Mouse (Mus musculus) layer of hippocampus, postnatal 14 days (tissue): Measurements from ENCODE around the gene Ppm1l. TPM values are rescaled to one million over a fixed set of nuclear protein-coding genes. Genes with fewer than 3 reads are reported as not detected.
A peak's percentile ranks its signal among the peaks of the same experiment; 100 is the strongest.

Experiments used
- DNase-seq, 2 experiments: peaks; one replicate each; pipeline ENCODE4 v3.0.0; 2021 to 2022; ENCODE audit warnings: low spot score in 2 of 2, mixed read lengths in 1 of 2
- total RNA-seq, 2 experiments: library from RNA; stranded (reverse); gene quantifications; 2 replicates each; pipeline ENCODE4 v1.2.3; 2021

Ppm1l gene
- total RNA-seq, 2 experiments from 2014 or later: 55.2 to 55.4 TPM

DNA sequence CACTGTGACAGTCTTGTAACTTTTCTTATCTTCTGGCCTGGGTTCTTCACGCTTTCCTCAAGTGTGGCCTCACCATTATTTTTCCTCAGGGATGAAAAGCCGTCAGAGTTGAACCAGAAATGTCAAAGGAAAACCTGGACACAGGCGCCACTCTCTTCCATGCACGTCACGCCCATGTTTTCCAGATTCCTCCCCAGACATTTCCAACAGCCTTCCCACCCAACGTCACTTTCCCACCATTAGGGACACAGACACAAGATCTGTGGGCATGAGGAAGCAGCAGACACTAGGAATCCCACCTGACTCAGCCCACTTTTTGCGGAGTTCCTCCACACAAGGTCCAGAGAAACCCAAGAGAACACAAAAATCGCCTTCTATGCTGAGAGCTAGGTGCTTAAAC, 276.8 kb downstream of the Ppm1l start:
- DNase-seq: no peak

DNA sequence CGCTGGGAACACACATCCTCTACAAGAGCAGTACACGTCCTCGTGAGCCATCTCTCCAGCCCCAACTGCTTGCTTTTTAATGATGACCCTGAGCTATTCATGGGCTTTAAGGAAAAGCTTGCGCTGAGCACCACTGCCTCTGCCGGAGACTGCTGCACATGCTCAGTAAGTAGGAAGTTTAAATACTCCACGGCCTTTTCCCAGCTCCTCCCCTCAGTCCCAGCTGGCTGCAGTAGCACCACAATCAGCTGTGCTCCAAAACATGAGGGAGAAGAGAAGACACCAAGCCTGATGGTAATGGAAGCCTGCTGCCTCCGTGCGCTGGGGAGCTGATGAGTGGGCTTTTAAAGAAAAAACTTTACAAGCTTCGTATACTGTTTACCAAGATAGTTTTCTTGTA, 277.4 kb downstream of the Ppm1l start:
- no peak for DNase-seq

DNA sequence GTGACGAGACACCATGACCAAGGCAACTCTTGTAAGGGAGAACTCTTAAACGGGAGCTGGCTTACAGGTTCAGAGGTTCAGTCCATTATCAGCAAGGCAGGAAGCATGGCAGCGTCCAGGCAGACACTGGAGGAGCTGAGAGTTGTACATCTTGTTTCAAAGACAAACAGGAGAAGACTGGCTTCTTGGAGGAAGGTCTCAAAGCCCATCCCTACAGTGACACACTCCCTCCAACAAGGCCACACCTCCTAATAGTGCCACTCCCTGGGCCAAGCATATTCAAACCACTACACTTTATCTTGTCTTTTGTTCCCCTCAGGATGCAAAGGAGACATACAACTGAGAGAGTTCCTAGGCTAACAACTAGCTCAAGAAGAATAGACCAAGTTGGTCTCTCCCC, 279.5 kb downstream of the Ppm1l start:
- no peak for DNase-seq

DNA sequence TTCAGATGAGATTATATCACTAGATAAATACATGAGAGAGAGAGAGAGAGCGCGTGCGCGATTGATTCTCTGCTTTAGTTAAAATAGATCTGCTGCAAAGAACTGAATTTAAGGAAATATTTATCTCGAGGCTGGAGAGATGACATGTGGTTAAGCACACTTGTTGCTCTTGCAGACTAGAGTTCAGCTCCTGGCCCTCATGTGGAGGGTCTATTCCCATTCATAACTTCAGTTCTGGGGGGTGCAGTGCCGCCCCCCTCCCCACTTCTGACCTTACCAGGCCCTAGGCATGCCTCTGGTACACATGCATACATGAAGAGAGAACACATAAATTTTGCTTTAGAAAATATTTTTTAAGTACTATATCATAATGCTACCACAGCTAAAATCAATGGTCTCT, 280.6 kb downstream of the Ppm1l start:
- DNase-seq: no peak

DNA sequence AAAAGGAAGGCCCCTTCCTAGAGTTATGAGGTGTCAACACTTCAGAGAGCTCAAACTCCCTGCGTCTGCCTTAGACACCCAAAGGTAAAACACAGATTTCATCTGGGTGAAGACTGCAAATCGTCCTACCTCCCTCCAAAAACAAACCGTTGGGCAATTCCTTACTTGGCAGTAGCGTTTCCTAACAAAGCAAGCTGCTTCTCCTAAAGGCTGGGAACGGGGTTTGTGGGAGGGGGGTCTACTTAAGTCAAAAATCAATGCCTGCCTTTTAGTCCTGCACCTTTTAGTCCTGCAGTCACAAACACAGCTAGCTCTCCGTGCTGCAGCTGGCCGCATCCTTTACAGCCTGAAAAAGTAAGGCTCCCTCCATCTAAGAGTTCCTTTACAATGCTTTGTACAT, 281.2 kb downstream of the Ppm1l start:
- no peak for DNase-seq

DNA sequence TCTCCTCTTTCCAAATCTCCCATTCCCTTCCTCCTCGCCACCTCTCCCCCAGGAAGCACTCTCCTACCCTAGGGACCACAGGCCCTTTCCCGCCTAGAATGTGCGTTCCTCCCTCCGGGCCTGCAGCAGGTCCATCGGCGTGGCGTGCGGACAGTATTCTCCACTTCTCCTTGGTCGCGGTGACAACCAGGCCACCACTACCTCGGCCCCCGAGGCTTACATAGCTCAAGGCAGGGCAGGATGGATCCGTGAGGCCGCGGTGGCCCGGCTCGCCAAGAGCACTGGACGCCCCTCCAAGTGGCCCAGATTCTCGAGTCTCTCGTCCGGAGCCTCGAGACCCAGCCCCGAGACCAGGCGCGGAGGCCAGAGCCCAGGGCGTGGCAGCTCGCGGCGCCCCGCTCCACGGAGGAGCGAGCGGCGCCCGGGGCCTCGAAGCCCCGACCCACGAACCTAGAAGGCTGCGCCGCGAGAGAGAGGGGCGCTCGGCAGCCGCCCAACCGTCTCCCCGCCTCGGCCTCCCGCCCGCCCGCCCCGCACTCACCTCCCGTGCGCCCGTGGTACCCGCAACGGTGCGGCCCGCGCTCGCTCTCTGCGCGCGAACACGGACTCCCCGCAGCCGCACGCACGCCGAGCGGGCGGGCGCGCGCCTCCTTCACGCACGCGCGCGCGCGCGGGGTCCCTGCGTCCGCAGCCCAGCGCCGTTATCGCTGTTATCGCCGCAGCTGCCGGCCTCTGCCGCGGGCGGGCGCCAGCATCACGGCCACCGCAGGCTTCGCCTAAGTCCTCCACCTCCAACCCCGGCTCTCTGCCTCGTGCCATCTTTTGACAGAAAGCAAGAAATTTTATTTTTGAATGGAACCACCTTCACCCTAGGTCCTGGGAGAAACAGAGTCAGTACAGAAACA, 281.9 kb downstream of the Ppm1l start, which contains the start of gene B3galnt1:
Gene B3galnt1 (minus strand): TSS at position 700 of the 905 bp plus-strand sequence.
- DNase-seq: peak; percentile 61 to 63

DNA sequence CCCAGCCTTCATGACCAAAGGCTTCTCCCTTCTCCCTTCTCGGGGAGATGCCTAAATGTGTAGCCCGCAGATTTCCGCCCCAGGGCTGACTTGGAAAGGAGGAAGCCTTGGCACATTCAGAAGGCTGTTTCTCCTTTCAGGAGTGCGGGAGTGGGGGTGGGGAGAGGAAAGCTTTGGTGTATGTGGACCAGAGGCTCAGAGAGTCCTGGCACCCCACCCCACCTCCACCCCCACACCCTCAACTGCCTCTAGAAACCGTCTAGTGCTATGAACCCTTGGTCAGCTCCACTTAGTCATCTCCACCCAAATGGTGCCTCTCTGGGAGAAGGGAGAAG, 282.5 kb downstream of the Ppm1l start:
- no peak for DNase-seq

DNA sequence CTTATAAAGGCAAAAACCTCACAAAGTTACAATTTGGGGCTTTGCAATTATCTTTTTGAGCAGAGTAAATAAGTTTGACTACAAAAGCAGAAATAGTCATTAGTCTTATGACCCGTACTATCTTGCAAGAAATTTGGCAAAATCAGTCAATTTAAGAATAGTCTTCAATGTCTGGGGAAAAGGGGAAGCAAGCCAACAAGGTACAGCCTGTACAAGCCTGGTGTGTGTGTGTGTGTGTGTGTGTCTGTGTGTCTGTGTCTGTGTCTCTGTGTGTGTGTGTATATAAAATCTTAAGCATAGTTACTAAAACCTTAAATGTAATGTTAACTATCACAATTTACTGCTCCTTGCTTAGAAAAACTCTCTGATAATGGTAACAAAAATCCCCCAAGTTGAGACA, 290.3 kb downstream of the Ppm1l start:
- DNase-seq: no peak

DNA sequence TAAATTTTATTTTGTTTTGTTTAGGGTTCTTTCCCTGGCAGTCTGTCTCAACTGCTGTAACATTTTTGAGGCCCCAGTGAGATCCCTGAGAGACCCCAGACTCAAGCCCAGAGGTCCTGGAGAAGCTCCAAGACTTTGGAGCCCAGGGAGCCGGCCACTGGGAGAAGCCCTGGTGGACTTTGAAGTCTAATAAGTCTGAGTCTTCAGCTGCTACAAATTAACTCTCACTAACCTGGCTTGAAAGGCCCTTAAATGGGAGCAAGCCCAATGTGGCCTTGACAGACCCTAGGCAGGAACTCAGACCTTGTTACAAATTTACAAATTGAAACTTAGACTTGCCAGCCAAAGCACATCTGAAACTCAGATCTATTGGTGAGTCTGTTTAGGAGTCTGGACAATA, 290.8 kb downstream of the Ppm1l start:
- no peak for DNase-seq

DNA sequence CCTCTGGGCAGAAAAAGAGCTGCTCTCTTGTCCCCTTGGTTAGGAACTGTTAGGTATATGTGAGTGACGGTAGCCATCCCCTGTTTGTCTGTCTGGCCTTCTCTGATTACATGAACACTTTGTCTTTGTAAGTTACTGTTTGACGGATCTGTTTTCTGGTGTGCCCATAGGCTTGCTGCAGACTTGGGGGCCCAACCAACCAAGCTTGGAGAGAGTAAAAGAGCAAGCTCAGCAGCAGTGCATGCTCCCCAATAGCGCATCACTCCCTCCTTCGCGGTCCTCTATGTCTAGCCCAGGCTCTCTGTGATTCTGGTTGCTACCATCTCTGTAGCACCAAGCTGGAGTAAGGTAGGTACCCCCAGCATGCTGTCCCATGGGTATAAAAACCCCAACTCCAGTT, 291.2 kb downstream of the Ppm1l start:
- no peak for DNase-seq

Other genes with a start within 250 kb of the Ppm1l start
- 10 to 100 TPM; 67.6 to 74.6 TPM for gene Kpna4, start 189.7 kb upstream of the Ppm1l start, total RNA-seq
- gene Arl14, start 94.4 kb upstream of the Ppm1l start, total RNA-seq: not detected